8 mouse cellular contexts compared by ENCODE assay signal in genomic region chr19:56652034-56652962, GRCm38 (mm10).
A peak's percentile ranks its signal among the peaks of the same experiment; 100 is the strongest.
DNase-seq lines count a peak whose midpoint lies in the region; ATAC-seq and TF ChIP-seq lines count a peak whose summit lies in the region.

No protein-coding gene starts in this region.

- peak overlapping the region; percentile 31 for H3K4me3 ChIP-seq in heart, embryonic 10.5 days
- H3K4me3 ChIP-seq in lung, embryonic 16.5 days (ENCODE audit: low read length): peak overlapping the region; percentile 29
- H3K4me3 ChIP-seq in stomach, postnatal 0 days (ENCODE audit: low read depth, low read length): 0 out of 2 replicates have a peak overlapping the region, but pooled peaks have one; percentile 8

- TF ChIP-seq EP300 in stomach, postnatal 0 days (optimal IDR thresholded peaks at IDR 0.05): no peak

- no peaks in the 10 kb centered on the region for H3K9me3 ChIP-seq in heart, embryonic 10.5 days
- H3K9me3 ChIP-seq in lung, embryonic 16.5 days (ENCODE audit: control insufficient read depth, low read length): no peaks in the 10 kb centered on the region
- 0 out of 2 replicates have a peak, but pooled peaks cover 2% of the 10 kb centered on the region for H3K9me3 ChIP-seq in stomach, postnatal 0 days (ENCODE audit: control insufficient read depth, low read length)

- no peaks in the 10 kb centered on the region for H3K27me3 ChIP-seq in heart, embryonic 10.5 days (ENCODE audit: insufficient read depth, poor library complexity, severe bottlenecking)
- H3K27me3 ChIP-seq in lung, embryonic 16.5 days (ENCODE audit: control insufficient read depth, insufficient read depth, low read depth, low read length): no peaks in the 10 kb centered on the region
- no peaks in the 10 kb centered on the region for H3K27me3 ChIP-seq in stomach, postnatal 0 days (ENCODE audit: control insufficient read depth, insufficient read depth, low read length)

- 0 out of 2 replicates have a peak overlapping the region, but pooled peaks have one; percentile 43 for H3K9ac ChIP-seq in lung, embryonic 16.5 days (ENCODE audit: low read length)
- no peak overlapping the region for H3K9ac ChIP-seq in stomach, postnatal 0 days (ENCODE audit: low read length)

- DNase-seq in left cerebral cortex, postnatal 4 days: peak; percentile 41
- no peak for DNase-seq in left cerebral cortex, postnatal 14 days (ENCODE audit: low spot score in 2 of 2)
- DNase-seq in heart, embryonic 10.5 days (ENCODE audit: low spot score): no peak
- DNase-seq in kidney, adult 9 months: peak; percentile 88
- DNase-seq in stomach, postnatal 0 days (ENCODE audit: low spot score): peak; percentile 50
- DNase-seq in adrenal gland, adult 18-20 months (ENCODE audit: low spot score in 2 of 2): no peak
- DNase-seq in urinary bladder, postnatal 10 days (ENCODE audit: low spot score): no peak

- intact Hi-C loops in left cerebral cortex, postnatal 4 days (cut with DNase I): no loop called here
- intact Hi-C loops in left cerebral cortex, postnatal 14 days (cut with DNase I): no loop called here

- H3K4me1 ChIP-seq in heart, embryonic 10.5 days: peaks cover 42% of the 10 kb centered on the region
- peaks cover 17% of the 10 kb centered on the region for H3K4me1 ChIP-seq in lung, embryonic 16.5 days (replicated peaks; ENCODE audit: control insufficient read depth, insufficient read depth, low read length)
- H3K4me1 ChIP-seq in stomach, postnatal 0 days (replicated peaks; ENCODE audit: control insufficient read depth, insufficient read depth): peaks cover 5% of the 10 kb centered on the region; the same call in 1 of the 2 replicates

- TF ChIP-seq CTCF in stomach, postnatal 0 days (IDR thresholded peaks at IDR 0.05; ENCODE audit: low read depth): no peak

- H3K4me2 ChIP-seq in lung, embryonic 16.5 days (ENCODE audit: low read depth, low read length): peak overlapping the region; percentile 50
- peak overlapping the region; percentile 43 for H3K4me2 ChIP-seq in stomach, postnatal 0 days (replicated peaks; ENCODE audit: low read depth)

- peak; percentile 97 for ATAC-seq in lung, embryonic 16.5 days (ENCODE audit: low read depth)
- ATAC-seq in stomach, postnatal 0 days (ENCODE audit: low FRiP score, low TSS enrichment): peak; percentile 75

- WGBS in heart, embryonic 10.5 days: 48% methylated on average over 19 of the region's 19 CpGs
- WGBS in lung, embryonic 16.5 days: 13% methylated on average over 19 of the region's 19 CpGs
- 9% methylated on average over 19 of the region's 19 CpGs for WGBS in stomach, postnatal 0 days

- H3K36me3 ChIP-seq in heart, embryonic 10.5 days: no peaks in the 10 kb centered on the region
- H3K36me3 ChIP-seq in lung, embryonic 16.5 days (ENCODE audit: control insufficient read depth, insufficient read depth, low read length): no peaks in the 10 kb centered on the region
- H3K36me3 ChIP-seq in stomach, postnatal 0 days (ENCODE audit: control insufficient read depth, insufficient read depth, low read length): no peaks in the 10 kb centered on the region

- peak overlapping the region; percentile 62; the same call in 1 of the 2 replicates for H3K27ac ChIP-seq in heart, embryonic 10.5 days
- peak overlapping the region; percentile 72 for H3K27ac ChIP-seq in lung, embryonic 16.5 days (ENCODE audit: low read length)
- H3K27ac ChIP-seq in stomach, postnatal 0 days (replicated peaks): no peak overlapping the region

Comparison
In these comparisons a context has a peak if more than half of its experiments do, and no peak if none do; other contexts are left out.
1. DNase-seq: peak in left cerebral cortex, postnatal 4 days (single experiment), kidney, adult 9 months (single experiment) and stomach, postnatal 0 days (single experiment); none in left cerebral cortex, postnatal 14 days (0 of 2), heart, embryonic 10.5 days (single experiment), adrenal gland, adult 18-20 months (0 of 2) and urinary bladder, postnatal 10 days (single experiment).
2. Peak in every context shown above with its lines, with median percentiles within 50 percentile points of each other: H3K4me3 ChIP-seq.